13 mouse cellular contexts compared by ENCODE assay signal in genomic region chr6:87523736-87524135, GRCm38 (mm10).
"Had no signal": no experiment of that assay in that cellular context is flagged by ENCODE, and none has a peak within 500 bp of the region (broad histone marks: within the 10 kb centered on the region; RNA-seq: fewer than 3 reads in every experiment).

No protein-coding gene starts in this region.

- DNase-seq: kidney, adult 18-20 months; kidney, postnatal 10 days; kidney, postnatal 4 days; lung, embryonic 14.5 days; lung, postnatal 10 days; lung, postnatal 4 days; midbrain, embryonic 14.5 days; right cerebral cortex, postnatal 25 days had no signal

- H3K27me3 ChIP-seq: liver, embryonic 15.5 days; neural tube, embryonic 15.5 days had no signal

- H3K4me3 ChIP-seq: layer of hippocampus, adult 2 months; limb, embryonic 10.5 days; liver, embryonic 15.5 days; myocyte; neural tube, embryonic 15.5 days had no signal

- H3K9me3 ChIP-seq: limb, embryonic 10.5 days; liver, embryonic 15.5 days; neural tube, embryonic 15.5 days had no signal

- H3K9ac ChIP-seq: liver, embryonic 15.5 days; lung, embryonic 14.5 days; neural tube, embryonic 15.5 days had no signal

- H3K36me3 ChIP-seq: limb, embryonic 10.5 days; liver, embryonic 15.5 days; neural tube, embryonic 15.5 days had no signal

- H3K4me1 ChIP-seq: limb, embryonic 10.5 days; neural tube, embryonic 15.5 days had no signal

- H3K27ac ChIP-seq: layer of hippocampus, adult 2 months; limb, embryonic 10.5 days; liver, embryonic 15.5 days; neural tube, embryonic 15.5 days had no signal

- H3K4me2 ChIP-seq: liver, embryonic 15.5 days; lung, embryonic 14.5 days; neural tube, embryonic 15.5 days had no signal
